Mouse (Mus musculus) liver, adult 2 months (tissue): ENCODE results near the gene Creb5.

ENCODE experiments used
- CTCF ChIP-seq: fragments of 200-500 bp; IDR thresholded peaks from 2 replicates; pipeline ENCODE4 v1.5.1; 2011; ENCODE audit warnings: low read depth, low read length, control low read depth
- POLR2A ChIP-seq: fragments of 200-500 bp; IDR thresholded peaks from 2 replicates; pipeline ENCODE4 v1.6.1; 2011; ENCODE audit warnings: low read length, control low read depth; ENCODE audit not compliant: insufficient read depth; ENCODE audit errors: extremely low read depth

GRCm38 (mm10) chr6:53641633-53642605 is 354.8 kb downstream of the Creb5 start:
- TF ChIP-seq CTCF (no peak), POLR2A (no peak)
